Mouse (Mus musculus): ENCODE measurements around the gene Atf7. TPM values are rescaled to one million over a fixed set of nuclear protein-coding genes. Genes with fewer than 3 reads are reported as not detected.

Atf7 gene
- polyA plus RNA-seq, 1 experiment from 2014 or later, result 35.2 TPM

- H3K36me3 ChIP-seq, result peaks cover 56% of the 10 kb centered on the region
- H3K4me3 ChIP-seq (replicated peaks), result no peak overlapping the region
- no peak overlapping the region for H3K27ac ChIP-seq
- H3K9ac ChIP-seq, result no peak overlapping the region
- WGBS, result 88% methylated on average over 7 of the region's 7 CpGs
- no peak for ATAC-seq (ENCODE audit: insufficient read depth, low FRiP score, low read depth)
- H3K4me2 ChIP-seq, result no peak overlapping the region
- no peaks in the 10 kb centered on the region for H3K27me3 ChIP-seq (replicated peaks)
- H3K4me1 ChIP-seq, result no peaks in the 10 kb centered on the region
- no peaks in the 10 kb centered on the region for H3K9me3 ChIP-seq
Measured at GRCm38 (mm10) chr15:102533926-102534325, 91.3 kb downstream of the Atf7 start.

GRCm38 (mm10) chr15:102532106-102532900, 93.0 kb downstream of the Atf7 start:
- H3K9me3 ChIP-seq, result no peaks in the 10 kb centered on the region
- no peaks in the 10 kb centered on the region for H3K4me1 ChIP-seq
- 85% methylated on average over 3 of the region's 3 CpGs for WGBS
- no peak overlapping the region for H3K9ac ChIP-seq
- no peak for ATAC-seq (ENCODE audit: insufficient read depth, low FRiP score, low read depth)
- H3K4me3 ChIP-seq (replicated peaks), result no peak overlapping the region
- H3K27me3 ChIP-seq (replicated peaks), result no peaks in the 10 kb centered on the region
- H3K27ac ChIP-seq, result no peak overlapping the region
- no peak overlapping the region for H3K4me2 ChIP-seq
- peaks cover 61% of the 10 kb centered on the region for H3K36me3 ChIP-seq

- H3K4me2 ChIP-seq, result no peak overlapping the region
- H3K27ac ChIP-seq, result no peak overlapping the region
- peaks cover 58% of the 10 kb centered on the region for H3K36me3 ChIP-seq
- H3K9me3 ChIP-seq, result no peaks in the 10 kb centered on the region
- WGBS, result 88% methylated on average over 4 of the region's 4 CpGs
- H3K9ac ChIP-seq, result no peak overlapping the region
- ATAC-seq (ENCODE audit: insufficient read depth, low FRiP score, low read depth), result no peak
- H3K27me3 ChIP-seq (replicated peaks), result no peaks in the 10 kb centered on the region
- H3K4me1 ChIP-seq, result no peaks in the 10 kb centered on the region
- no peak overlapping the region for H3K4me3 ChIP-seq (replicated peaks)
Measured at GRCm38 (mm10) chr15:102531586-102531985, 93.7 kb downstream of the Atf7 start.

- WGBS, result 88% methylated on average over 4 of the region's 4 CpGs
- Histone ChIP-seq H3K4me3 (replicated peaks) (no peak overlapping the region), H3K27me3 (replicated peaks) (no peaks in the 10 kb centered on the region), H3K9ac (no peak overlapping the region), H3K4me2 (no peak overlapping the region), H3K9me3 (no peaks in the 10 kb centered on the region), H3K27ac (no peak overlapping the region), H3K4me1 (no peaks in the 10 kb centered on the region), H3K36me3 (peaks cover 51% of the 10 kb centered on the region)
- no peak for ATAC-seq (ENCODE audit: insufficient read depth, low FRiP score, low read depth)
Measured at GRCm38 (mm10) chr15:102530566-102530965, 94.7 kb downstream of the Atf7 start.

GRCm38 (mm10) chr15:102528396-102528795, 96.9 kb downstream of the Atf7 start:
- no peak overlapping the region for H3K4me3 ChIP-seq (replicated peaks)
- H3K9me3 ChIP-seq, result no peaks in the 10 kb centered on the region
- H3K4me1 ChIP-seq, result no peaks in the 10 kb centered on the region
- H3K9ac ChIP-seq, result no peak overlapping the region
- no peak for ATAC-seq (ENCODE audit: insufficient read depth, low FRiP score, low read depth)
- H3K36me3 ChIP-seq, result peaks cover 53% of the 10 kb centered on the region
- H3K27me3 ChIP-seq (replicated peaks), result no peaks in the 10 kb centered on the region
- H3K27ac ChIP-seq, result no peak overlapping the region
- WGBS, result 92% methylated on average over 1 of the region's 1 CpGs
- no peak overlapping the region for H3K4me2 ChIP-seq

GRCm38 (mm10) chr15:102527936-102528335, 97.3 kb downstream of the Atf7 start:
- no peak overlapping the region for H3K27ac ChIP-seq
- 81% methylated on average over 3 of the region's 3 CpGs for WGBS
- H3K36me3 ChIP-seq, result peaks cover 49% of the 10 kb centered on the region
- H3K27me3 ChIP-seq (replicated peaks), result no peaks in the 10 kb centered on the region
- H3K4me1 ChIP-seq, result no peaks in the 10 kb centered on the region
- no peak for ATAC-seq (ENCODE audit: insufficient read depth, low FRiP score, low read depth)
- H3K4me2 ChIP-seq, result no peak overlapping the region
- no peaks in the 10 kb centered on the region for H3K9me3 ChIP-seq
- H3K9ac ChIP-seq, result no peak overlapping the region
- no peak overlapping the region for H3K4me3 ChIP-seq (replicated peaks)

- no peak overlapping the region for H3K27ac ChIP-seq
- peaks cover 46% of the 10 kb centered on the region for H3K36me3 ChIP-seq
- 69% methylated on average over 6 of the region's 6 CpGs for WGBS
- no peak for ATAC-seq (ENCODE audit: insufficient read depth, low FRiP score, low read depth)
- no peaks in the 10 kb centered on the region for H3K4me1 ChIP-seq
- no peak overlapping the region for H3K4me2 ChIP-seq
- H3K4me3 ChIP-seq (replicated peaks), result no peak overlapping the region
- H3K27me3 ChIP-seq (replicated peaks), result no peaks in the 10 kb centered on the region
- H3K9me3 ChIP-seq, result no peaks in the 10 kb centered on the region
- H3K9ac ChIP-seq, result no peak overlapping the region
Measured at GRCm38 (mm10) chr15:102526111-102527002, 98.9 kb downstream of the Atf7 start.

GRCm38 (mm10) chr15:102524892-102525485, 100.3 kb downstream of the Atf7 start, which contains the start of gene Npff:
Npff (minus strand) TSS chr15:102524942.
- Histone ChIP-seq H3K4me2 (no peak within 1 kb of the TSS), H3K9ac (no peak within 1 kb of the TSS), H3K4me1 (peaks cover 8% of the 10 kb centered on the region), H3K27me3 (replicated peaks) (no peaks in the 10 kb centered on the region), H3K9me3 (no peaks in the 10 kb centered on the region), H3K27ac (no peak within 1 kb of the TSS), H3K4me3 (replicated peaks) (no peak within 1 kb of the TSS), H3K36me3 (peaks cover 36% of the 10 kb centered on the region)
- no peak for ATAC-seq (ENCODE audit: insufficient read depth, low FRiP score, low read depth)
- 6% methylated on average over 3 of the region's 3 CpGs for WGBS

GRCm38 (mm10) chr15:102521480-102521879, 103.8 kb downstream of the Atf7 start:
- Histone ChIP-seq H3K36me3 (peaks cover 20% of the 10 kb centered on the region), H3K9ac (no peak overlapping the region), H3K9me3 (no peaks in the 10 kb centered on the region), H3K4me1 (peaks cover 16% of the 10 kb centered on the region), H3K27ac (no peak overlapping the region), H3K4me2 (no peak overlapping the region), H3K4me3 (replicated peaks) (no peak overlapping the region), H3K27me3 (replicated peaks) (no peaks in the 10 kb centered on the region)
- ATAC-seq (ENCODE audit: insufficient read depth, low FRiP score, low read depth), result no peak
- WGBS, result 60% methylated on average over 4 of the region's 4 CpGs

GRCm38 (mm10) chr15:102520416-102520815, 104.8 kb downstream of the Atf7 start:
- H3K9ac ChIP-seq, result no peak overlapping the region; the same call in 1 of the 2 replicates
- H3K4me3 ChIP-seq (replicated peaks), result no peak overlapping the region
- peaks cover 20% of the 10 kb centered on the region for H3K36me3 ChIP-seq
- no peak for ATAC-seq (ENCODE audit: insufficient read depth, low FRiP score, low read depth)
- no peak overlapping the region for H3K4me2 ChIP-seq
- no peaks in the 10 kb centered on the region for H3K27me3 ChIP-seq (replicated peaks)
- H3K4me1 ChIP-seq, result peaks cover 27% of the 10 kb centered on the region
- WGBS, result 60% methylated on average over 4 of the region's 4 CpGs
- 0 out of 2 replicates have a peak overlapping the region, but pooled peaks have one; percentile 11 for H3K27ac ChIP-seq
- H3K9me3 ChIP-seq, result no peaks in the 10 kb centered on the region

GRCm38 (mm10) chr15:102519211-102520141, 105.8 kb downstream of the Atf7 start:
- ATAC-seq (ENCODE audit: insufficient read depth, low FRiP score, low read depth), result no peak
- H3K27me3 ChIP-seq (replicated peaks), result no peaks in the 10 kb centered on the region

More at GRCm38 (mm10) chr15:102519211-102520141, 105.8 kb downstream of the Atf7 start:
- Histone ChIP-seq H3K27ac (peak overlapping the region; percentile 100), H3K4me1 (peaks cover 30% of the 10 kb centered on the region), H3K36me3 (peaks cover 15% of the 10 kb centered on the region), H3K4me2 (peak overlapping the region; percentile 68), H3K4me3 (replicated peaks) (peak overlapping the region; percentile 75), H3K9me3 (no peaks in the 10 kb centered on the region), H3K9ac (peak overlapping the region; percentile 82)
- WGBS, result 55% methylated on average over 17 of the region's 17 CpGs

All from stomach, embryonic 15.5 days (tissue).